Mouse (Mus musculus): Measurements from ENCODE around the gene Cfap221. TPM values are rescaled to one million over a fixed set of nuclear protein-coding genes. Genes with fewer than 3 reads are reported as not detected.

Gene Cfap221
- polyA plus RNA-seq, 1 experiment: 0.40 TPM

GRCm38 (mm10) chr1:120012638-120013037 lies 15.6 kb upstream of the Cfap221 start:
- TF ChIP-seq POLR2A (IDR thresholded peaks at IDR 0.05; ENCODE audit: extremely low read depth, insufficient read depth, low read length) (no peak), CTCF (IDR thresholded peaks at IDR 0.05; ENCODE audit: extremely low read depth, insufficient read depth, low read length) (no peak)
- Histone ChIP-seq H3K4me3 (ENCODE audit: insufficient read depth, low read length) (no peak overlapping the region), H3K4me1 (ENCODE audit: control insufficient read depth, insufficient read depth, low read length) (no peaks in the 10 kb centered on the region), H3K27ac (ENCODE audit: insufficient read depth, low read length) (no peak overlapping the region)

GRCm38 (mm10) chr1:120007851-120008588 lies 11.0 kb upstream of the Cfap221 start:
- TF ChIP-seq CTCF (IDR thresholded peaks at IDR 0.05; ENCODE audit: extremely low read depth, insufficient read depth, low read length) (no peak), POLR2A (IDR thresholded peaks at IDR 0.05; ENCODE audit: extremely low read depth, insufficient read depth, low read length) (no peak)
- Histone ChIP-seq H3K27ac (ENCODE audit: insufficient read depth, low read length) (no peak overlapping the region), H3K4me1 (ENCODE audit: control insufficient read depth, insufficient read depth, low read length) (peaks cover 1% of the 10 kb centered on the region; the same call in 1 of the 2 replicates), H3K4me3 (ENCODE audit: insufficient read depth, low read length) (no peak overlapping the region)

- Histone ChIP-seq H3K4me3 (ENCODE audit: insufficient read depth, low read length) (no peak within 1 kb of the TSS), H3K4me1 (ENCODE audit: control insufficient read depth, insufficient read depth, low read length) (peaks cover 1% of the 10 kb centered on the region; the same call in 1 of the 2 replicates), H3K27ac (ENCODE audit: insufficient read depth, low read length) (no peak within 1 kb of the TSS)
- TF ChIP-seq POLR2A (IDR thresholded peaks at IDR 0.05; ENCODE audit: extremely low read depth, insufficient read depth, low read length): no peak
- no peak for TF ChIP-seq CTCF (IDR thresholded peaks at IDR 0.05; ENCODE audit: extremely low read depth, insufficient read depth, low read length)
These were observed 10.1 kb upstream of the Cfap221 start, which contains the start of gene Sctr for GRCm38 (mm10) chr1:120006844-120007790. Sctr (plus strand) TSS chr1:120006894.

GRCm38 (mm10) chr1:119997644-119998043 lies 610 bp upstream of the Cfap221 start:
- TF ChIP-seq CTCF (IDR thresholded peaks at IDR 0.05; ENCODE audit: extremely low read depth, insufficient read depth, low read length) (no peak), POLR2A (IDR thresholded peaks at IDR 0.05; ENCODE audit: extremely low read depth, insufficient read depth, low read length) (no peak)
- Histone ChIP-seq H3K27ac (ENCODE audit: insufficient read depth, low read length) (no peak overlapping the region), H3K4me3 (ENCODE audit: insufficient read depth, low read length) (no peak overlapping the region)

DNA sequence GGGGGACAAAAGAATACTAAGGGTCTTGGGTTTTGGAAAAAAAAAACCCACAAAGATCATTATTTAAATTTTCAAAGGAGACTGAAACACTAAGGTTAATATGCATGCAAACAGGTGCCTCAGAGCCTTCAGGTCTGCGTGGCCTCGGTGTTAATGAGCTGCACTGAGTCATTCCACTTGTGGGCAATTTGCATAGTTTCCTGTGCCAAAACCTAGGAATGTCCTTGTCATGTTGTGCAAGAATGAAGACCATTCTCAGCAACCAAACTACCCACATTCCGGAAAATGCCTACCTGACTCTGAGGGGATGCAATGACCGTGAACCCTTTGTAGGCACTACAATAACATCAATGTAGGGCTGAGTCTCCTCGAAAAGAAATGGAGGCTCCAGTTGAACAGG lies 10.5 kb downstream of the Cfap221 start:
- Histone ChIP-seq H3K4me3 (ENCODE audit: insufficient read depth, low read length) (no peak overlapping the region), H3K4me1 (ENCODE audit: control insufficient read depth, insufficient read depth, low read length) (no peaks in the 10 kb centered on the region), H3K27ac (ENCODE audit: insufficient read depth, low read length) (no peak overlapping the region)
- no peak for TF ChIP-seq CTCF (IDR thresholded peaks at IDR 0.05; ENCODE audit: extremely low read depth, insufficient read depth, low read length)
- no peak for TF ChIP-seq POLR2A (IDR thresholded peaks at IDR 0.05; ENCODE audit: extremely low read depth, insufficient read depth, low read length)

More at GRCm38 (mm10) chr1:119997644-119998043, 610 bp upstream of the Cfap221 start:
- no peaks in the 10 kb centered on the region for H3K4me1 ChIP-seq (ENCODE audit: control insufficient read depth, insufficient read depth, low read length)

DNA sequence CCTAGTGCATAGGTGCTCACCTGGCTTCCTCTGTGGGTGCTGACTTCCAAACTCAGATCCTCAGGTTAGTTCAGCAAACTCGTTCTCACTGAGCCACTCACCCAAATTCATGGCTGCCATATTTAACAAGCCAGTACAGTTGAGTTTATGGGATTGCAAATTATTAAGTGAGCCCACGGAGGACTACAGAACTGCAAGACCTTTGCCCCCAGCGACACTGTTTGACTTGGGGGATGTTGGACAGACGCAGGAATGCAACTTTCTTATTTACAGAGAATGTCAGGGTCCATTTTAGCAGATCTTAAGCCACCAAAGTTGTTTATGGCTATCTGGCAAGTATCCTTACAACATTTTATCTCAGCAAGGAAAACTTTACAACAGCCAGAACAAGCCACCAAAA lies 21.9 kb downstream of the Cfap221 start:
- TF ChIP-seq CTCF (IDR thresholded peaks at IDR 0.05; ENCODE audit: extremely low read depth, insufficient read depth, low read length) (no peak), POLR2A (IDR thresholded peaks at IDR 0.05; ENCODE audit: extremely low read depth, insufficient read depth, low read length) (no peak)

GRCm38 (mm10) chr1:119973117-119973516 lies 23.9 kb downstream of the Cfap221 start:
- H3K4me3 ChIP-seq (ENCODE audit: insufficient read depth, low read length): no peak overlapping the region
- H3K27ac ChIP-seq (ENCODE audit: insufficient read depth, low read length): no peak overlapping the region
- TF ChIP-seq POLR2A (IDR thresholded peaks at IDR 0.05; ENCODE audit: extremely low read depth, insufficient read depth, low read length) (no peak), CTCF (IDR thresholded peaks at IDR 0.05; ENCODE audit: extremely low read depth, insufficient read depth, low read length) (no peak)
- no peaks in the 10 kb centered on the region for H3K4me1 ChIP-seq (ENCODE audit: control insufficient read depth, insufficient read depth, low read length)

More for the DNA sequence above, 21.9 kb downstream of the Cfap221 start:
- no peak overlapping the region for H3K27ac ChIP-seq (ENCODE audit: insufficient read depth, low read length)
- no peaks in the 10 kb centered on the region for H3K4me1 ChIP-seq (ENCODE audit: control insufficient read depth, insufficient read depth, low read length)
- H3K4me3 ChIP-seq (ENCODE audit: insufficient read depth, low read length): no peak overlapping the region

DNA sequence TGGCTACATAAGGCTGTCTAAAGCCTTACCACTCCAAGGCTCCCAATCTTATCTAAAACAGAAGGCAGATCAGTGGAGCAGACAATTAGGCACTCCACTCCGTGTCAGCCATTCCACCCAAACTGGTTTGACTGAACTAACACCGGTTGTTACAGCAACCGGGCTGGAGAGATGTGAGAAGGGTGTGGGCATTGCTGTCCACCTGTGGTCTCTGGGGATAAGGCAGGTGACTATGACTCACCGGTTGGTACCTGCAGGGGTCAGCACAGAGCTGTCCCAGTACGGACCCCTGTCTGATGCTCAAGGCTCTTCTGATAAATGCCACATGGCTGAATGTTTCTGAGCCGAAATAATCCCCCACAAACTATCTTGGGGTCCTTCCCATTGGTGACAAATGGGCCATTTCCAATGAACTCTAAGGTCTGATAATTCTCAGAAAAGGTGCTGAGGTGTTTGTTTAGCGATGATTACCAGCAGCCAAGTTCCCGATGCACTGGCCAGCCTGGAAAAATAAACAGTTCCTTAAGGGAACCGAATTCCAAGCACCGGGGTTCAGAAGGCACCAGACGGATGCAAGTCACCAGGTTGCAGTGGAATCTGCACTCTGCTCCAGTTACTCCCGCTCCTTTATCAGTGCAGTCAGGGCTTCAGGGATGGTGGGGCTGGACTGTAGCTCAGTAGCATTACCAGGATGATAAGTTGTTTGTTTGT lies 31.1 kb downstream of the Cfap221 start:
- Histone ChIP-seq H3K27ac (ENCODE audit: insufficient read depth, low read length) (no peak overlapping the region), H3K4me1 (ENCODE audit: control insufficient read depth, insufficient read depth, low read length) (no peaks in the 10 kb centered on the region), H3K4me3 (ENCODE audit: insufficient read depth, low read length) (no peak overlapping the region)
- no peak for TF ChIP-seq CTCF (IDR thresholded peaks at IDR 0.05; ENCODE audit: extremely low read depth, insufficient read depth, low read length)
- TF ChIP-seq POLR2A (IDR thresholded peaks at IDR 0.05; ENCODE audit: extremely low read depth, insufficient read depth, low read length): no peak

DNA sequence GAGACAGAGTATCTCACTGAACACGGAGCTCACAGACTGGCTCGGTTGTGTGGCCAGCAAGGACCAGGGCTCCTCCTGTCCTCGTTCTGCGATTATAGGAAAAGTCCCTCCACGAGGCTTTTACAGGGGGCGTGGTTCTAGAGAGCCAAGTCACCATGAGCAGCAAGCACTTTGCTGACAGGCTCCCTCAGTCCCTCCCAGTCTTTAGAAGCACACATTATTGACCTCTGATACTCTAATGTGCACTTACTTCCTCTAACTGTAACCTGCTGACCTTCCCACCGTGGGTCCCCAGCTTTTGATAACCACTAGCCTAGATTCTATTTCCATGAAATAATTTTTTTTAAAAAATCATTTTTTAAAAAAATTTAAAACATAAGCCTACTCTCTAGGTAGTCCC lies 37.1 kb downstream of the Cfap221 start:
- TF ChIP-seq CTCF (IDR thresholded peaks at IDR 0.05; ENCODE audit: extremely low read depth, insufficient read depth, low read length) (no peak), POLR2A (IDR thresholded peaks at IDR 0.05; ENCODE audit: extremely low read depth, insufficient read depth, low read length) (no peak)
- Histone ChIP-seq H3K27ac (ENCODE audit: insufficient read depth, low read length) (no peak overlapping the region), H3K4me3 (ENCODE audit: insufficient read depth, low read length) (no peak overlapping the region), H3K4me1 (ENCODE audit: control insufficient read depth, insufficient read depth, low read length) (no peaks in the 10 kb centered on the region)

Data from cortical plate, adult 2 months (tissue).